Mouse (Mus musculus): ENCODE data around the gene Rex1bd.

Gene Rex1bd

GRCm38 (mm10) chr8:70471856-70472255, 34.7 kb downstream of the Rex1bd start:
- DNase-seq = no peak

GRCm38 (mm10) chr8:70469938-70470337, 36.6 kb downstream of the Rex1bd start:
- DNase-seq = no peak

- peak; percentile 30 for DNase-seq
Measured at GRCm38 (mm10) chr8:70469295-70469916, 37.1 kb downstream of the Rex1bd start.

- no peak for DNase-seq
Measured at GRCm38 (mm10) chr8:70468733-70469132, 37.8 kb downstream of the Rex1bd start.

GRCm38 (mm10) chr8:70467907-70468306, 38.6 kb downstream of the Rex1bd start:
- no peak for DNase-seq

GRCm38 (mm10) chr8:70467229-70467725, 39.3 kb downstream of the Rex1bd start:
- no peak for DNase-seq

- peak; percentile 57 for DNase-seq
Measured at GRCm38 (mm10) chr8:70466771-70467170, 39.8 kb downstream of the Rex1bd start.

- no peak for DNase-seq
Measured at GRCm38 (mm10) chr8:70466305-70466704, 40.2 kb downstream of the Rex1bd start.

GRCm38 (mm10) chr8:70465701-70466100, 40.9 kb downstream of the Rex1bd start:
- no peak for DNase-seq

- DNase-seq = no peak
Measured at GRCm38 (mm10) chr8:70464162-70464561, 42.4 kb downstream of the Rex1bd start.

GRCm38 (mm10) chr8:70463306-70463705, 43.2 kb downstream of the Rex1bd start:
- DNase-seq = peak; percentile 54

- DNase-seq = no peak
Measured at GRCm38 (mm10) chr8:70462516-70462813, 44.1 kb downstream of the Rex1bd start.

GRCm38 (mm10) chr8:70461765-70462515, 44.6 kb downstream of the Rex1bd start:
- DNase-seq = no peak

GRCm38 (mm10) chr8:70460606-70461005, 45.9 kb downstream of the Rex1bd start:
- DNase-seq = peak; percentile 42

- DNase-seq = no peak
Measured at GRCm38 (mm10) chr8:70460199-70460598, 46.4 kb downstream of the Rex1bd start.

- DNase-seq = no peak
Measured at GRCm38 (mm10) chr8:70459636-70460035, 46.9 kb downstream of the Rex1bd start.

GRCm38 (mm10) chr8:70458462-70458861, 48.1 kb downstream of the Rex1bd start:
- DNase-seq = no peak

GRCm38 (mm10) chr8:70457882-70458281, 48.7 kb downstream of the Rex1bd start:
- DNase-seq = no peak

- DNase-seq = no peak
Measured at GRCm38 (mm10) chr8:70456996-70457395, 49.6 kb downstream of the Rex1bd start.

All from lung, postnatal 10 days (tissue).